22 mouse cellular contexts compared by ENCODE assay signal in the genomic region with DNA sequence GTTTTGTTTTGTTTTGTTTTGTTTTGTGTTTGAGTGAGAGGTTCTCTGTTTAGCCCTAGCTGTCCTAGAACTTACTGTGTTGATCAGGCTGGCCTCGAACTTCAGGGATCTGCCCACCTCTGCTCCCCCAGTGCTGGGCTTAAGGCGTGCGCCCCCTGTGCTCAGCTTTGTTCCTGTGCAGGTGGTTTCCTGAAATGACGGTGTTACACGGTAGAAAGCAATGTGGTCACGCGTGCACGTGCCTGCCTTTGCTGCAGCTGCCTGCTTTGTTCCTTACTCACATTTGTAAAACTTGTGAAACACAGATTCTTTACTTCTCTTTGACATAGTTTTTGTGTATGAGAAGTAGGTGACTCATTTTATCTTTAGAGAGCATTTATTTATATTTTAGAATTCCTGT. TPM values are rescaled to one million over a fixed set of nuclear protein-coding genes. Genes with fewer than 3 reads are reported as not detected.
A peak's percentile ranks its signal among the peaks of the same experiment; 100 is the strongest.
DNase-seq lines count a peak whose midpoint lies in the region; ATAC-seq and TF ChIP-seq lines count a peak whose summit lies in the region.
"Had no signal": no experiment of that assay in that cellular context is flagged by ENCODE, and none has a peak within 500 bp of the region (broad histone marks: within the 10 kb centered on the region; RNA-seq: fewer than 3 reads in every experiment).

No protein-coding gene starts in this region.

- no peak for ATAC-seq in liver, embryonic 11.5 days (replicated peaks; ENCODE audit: low FRiP score)
- ATAC-seq: forebrain, embryonic 15.5 days; lung, postnatal 0 days; midbrain, embryonic 13.5 days had no signal

- peaks cover 2% of the 10 kb centered on the region; the same call in 1 of the 2 replicates for H3K4me1 ChIP-seq in thymus, adult 2 months (replicated peaks; ENCODE audit: control insufficient read depth, insufficient read depth, low read length)
- no peaks in the 10 kb centered on the region for H3K4me1 ChIP-seq in liver, embryonic 11.5 days (replicated peaks; ENCODE audit: control insufficient read depth, insufficient read depth, low read length)
- H3K4me1 ChIP-seq: embryonic facial prominence, embryonic 13.5 days; forebrain, embryonic 15.5 days; heart, embryonic 12.5 days; hindbrain, embryonic 15.5 days; midbrain, embryonic 13.5 days; neural tube, embryonic 15.5 days; stomach, embryonic 15.5 days had no signal

- H3K9me3 ChIP-seq in liver, embryonic 11.5 days (ENCODE audit: control insufficient read depth, low read length), result no peaks in the 10 kb centered on the region
- H3K9me3 ChIP-seq: embryonic facial prominence, embryonic 13.5 days; forebrain, embryonic 15.5 days; heart, embryonic 12.5 days; hindbrain, embryonic 15.5 days; midbrain, embryonic 13.5 days; neural tube, embryonic 15.5 days; stomach, embryonic 15.5 days had no signal

- H3K4me3 ChIP-seq in thymus, adult 2 months (ENCODE audit: control insufficient read depth, insufficient read depth, low read length), result no peak overlapping the region
- no peak overlapping the region for H3K4me3 ChIP-seq in liver, embryonic 11.5 days (ENCODE audit: low read depth, low read length)
- H3K4me3 ChIP-seq: embryonic facial prominence, embryonic 13.5 days; forebrain, embryonic 15.5 days; heart, embryonic 12.5 days; hindbrain, embryonic 15.5 days; midbrain, embryonic 13.5 days; neural tube, embryonic 15.5 days; stomach, embryonic 15.5 days had no signal

- WGBS in thymus, adult 2 months, result 6% methylated on average over 8 of the region's 8 CpGs
- WGBS in liver, embryonic 11.5 days, result 90% methylated on average over 8 of the region's 8 CpGs

- peak; percentile 72; the same call in 1 of the 2 replicates for TF ChIP-seq CTCF in thymus, adult 2 months (IDR thresholded peaks at IDR 0.05; ENCODE audit: borderline replicate concordance, control insufficient read depth, extremely low read depth, insufficient read depth, low read length, poor library complexity)

- H3K4me2 ChIP-seq in liver, embryonic 11.5 days, result no peak overlapping the region
- H3K4me2 ChIP-seq: embryonic facial prominence, embryonic 13.5 days; forebrain, embryonic 15.5 days; heart, embryonic 12.5 days; hindbrain, embryonic 15.5 days; midbrain, embryonic 13.5 days; neural tube, embryonic 15.5 days; stomach, embryonic 15.5 days had no signal

- no peaks in the 10 kb centered on the region for H3K27me3 ChIP-seq in thymus, adult 2 months (ENCODE audit: control insufficient read depth, insufficient read depth, low read length)
- H3K27me3 ChIP-seq in liver, embryonic 11.5 days (replicated peaks; ENCODE audit: control insufficient read depth, insufficient read depth, low read length), result no peaks in the 10 kb centered on the region
- H3K27me3 ChIP-seq: embryonic facial prominence, embryonic 13.5 days; forebrain, embryonic 15.5 days; heart, embryonic 12.5 days; hindbrain, embryonic 15.5 days; midbrain, embryonic 13.5 days; neural tube, embryonic 15.5 days; stomach, embryonic 15.5 days had no signal

- no peak overlapping the region for H3K9ac ChIP-seq in liver, embryonic 11.5 days (ENCODE audit: low read depth, low read length)
- H3K9ac ChIP-seq: embryonic facial prominence, embryonic 13.5 days; forebrain, embryonic 15.5 days; heart, embryonic 12.5 days; hindbrain, embryonic 15.5 days; midbrain, embryonic 13.5 days; neural tube, embryonic 15.5 days; stomach, embryonic 15.5 days had no signal

- peak; percentile 41 for DNase-seq in A20 (ENCODE audit: low read depth, low spot score)
- DNase-seq in ES-CJ7 (ENCODE audit: low read depth, low spot score), result peak; percentile 43
- peak; percentile 75 for DNase-seq in induced T-regulatory cell, adult 2 months (ENCODE audit: low read depth)
- DNase-seq in thymus, adult 2 months, result peak; percentile 60
- DNase-seq in frontal cortex, postnatal 36 days (ENCODE audit: low spot score in 2 of 2), result no peak
- DNase-seq in urinary bladder, postnatal 4 days (ENCODE audit: low spot score in 2 of 2), result no peak
- DNase-seq in adrenal gland, postnatal 36 days, result no peak
- no peak for DNase-seq in liver, embryonic 11.5 days (ENCODE audit: low spot score)
- DNase-seq: adrenal gland, adult 2 months; cerebellum, adult 9-11 months; heart, postnatal 14 days; kidney, adult 11 months; spleen, adult 18-20 months had no signal

- H3K36me3 ChIP-seq in thymus, adult 2 months (ENCODE audit: control insufficient read depth, insufficient read depth, low read length), result peaks cover 37% of the 10 kb centered on the region
- H3K36me3 ChIP-seq in liver, embryonic 11.5 days (ENCODE audit: control insufficient read depth, insufficient read depth, low read length), result peaks cover 51% of the 10 kb centered on the region

- H3K27ac ChIP-seq in thymus, adult 2 months (ENCODE audit: control insufficient read depth, insufficient read depth, low read length), result no peak overlapping the region
- H3K27ac ChIP-seq in liver, embryonic 11.5 days (ENCODE audit: low read depth, low read length), result no peak overlapping the region
- H3K27ac ChIP-seq: embryonic facial prominence, embryonic 13.5 days; forebrain, embryonic 15.5 days; hindbrain, embryonic 15.5 days; kidney, postnatal 0 days; midbrain, embryonic 13.5 days; neural tube, embryonic 15.5 days; stomach, embryonic 15.5 days had no signal

- no peak for TF ChIP-seq POLR2A in thymus, adult 2 months (IDR thresholded peaks at IDR 0.05; ENCODE audit: control insufficient read depth, extremely low read depth, insufficient read depth, low read length, poor library complexity)

RNA-seq across cellular contexts. Expression of a gene that starts 14.0 kb away (rescaled TPM):
- 36.5 and 45.8 TPM in 2 replicates for polyA plus RNA-seq in thymus, adult 2 months (2012; rRNA removed)
- total RNA-seq in adrenal gland, postnatal 36 days (2021), result 10 to 100 TPM; 31.6 to 42.0 TPM
- polyA plus RNA-seq in liver, embryonic 11.5 days (2014; fragmentation: Nextera tagmentation; extraction: Ambion mirVana), result 63.0 and 74.0 TPM in 2 replicates

RNA-seq across cellular contexts. Expression of a gene that starts 57.7 kb away (rescaled TPM):
- polyA plus RNA-seq in thymus, adult 2 months (2012; rRNA removed), result 19.7 TPM in 2 replicates
- total RNA-seq in adrenal gland, postnatal 36 days (2021), result 10 to 100 TPM; 23.3 to 33.5 TPM
- 25.0 and 26.3 TPM in 2 replicates for polyA plus RNA-seq in liver, embryonic 11.5 days (2014; fragmentation: Nextera tagmentation; extraction: Ambion mirVana)

Comparison
In these comparisons a context has a peak if more than half of its experiments do, and no peak if none do; other contexts are left out.
1. DNase-seq: peak in A20 (single experiment), ES-CJ7 (single experiment), induced T-regulatory cell, adult 2 months (single experiment) and thymus, adult 2 months (single experiment); none in frontal cortex, postnatal 36 days (0 of 2), urinary bladder, postnatal 4 days (0 of 2), adrenal gland, postnatal 36 days (0 of 2) and liver, embryonic 11.5 days (single experiment).